ENCODE assay signal across 16 mouse cellular contexts in the genomic region with DNA sequence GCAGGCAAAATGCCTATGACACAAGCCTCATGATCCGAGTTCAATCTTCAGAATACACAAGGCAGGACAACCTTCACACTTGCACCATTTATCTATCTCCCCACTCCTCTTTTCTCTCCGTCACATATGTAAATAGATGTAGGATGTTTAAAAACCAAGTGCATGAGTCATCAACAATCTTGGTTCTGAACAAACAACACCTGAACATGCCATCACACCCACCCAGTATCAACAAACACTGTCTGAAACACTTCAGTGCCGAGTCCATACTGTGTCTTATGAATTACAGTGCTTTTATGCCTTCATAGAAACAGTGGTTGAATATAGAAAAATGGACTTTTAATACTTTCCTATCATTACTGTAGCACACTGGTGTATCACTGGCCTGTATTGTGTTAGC.
"Had no signal": no experiment of that assay in that cellular context is flagged by ENCODE, and none has a peak within 500 bp of the region (broad histone marks: within the 10 kb centered on the region; RNA-seq: fewer than 3 reads in every experiment).

No protein-coding gene starts in this region.

- H3K9me3 ChIP-seq: neural tube, embryonic 12.5 days; neural tube, embryonic 13.5 days; neural tube, embryonic 15.5 days; stomach, embryonic 15.5 days had no signal

- H3K27me3 ChIP-seq: neural tube, embryonic 12.5 days; neural tube, embryonic 13.5 days; neural tube, embryonic 15.5 days; stomach, embryonic 15.5 days had no signal

- H3K4me3 ChIP-seq: neural tube, embryonic 12.5 days; neural tube, embryonic 13.5 days; neural tube, embryonic 15.5 days; stomach, embryonic 15.5 days had no signal

- H3K4me2 ChIP-seq: neural tube, embryonic 12.5 days; neural tube, embryonic 13.5 days; neural tube, embryonic 15.5 days; stomach, embryonic 15.5 days had no signal

- H3K27ac ChIP-seq: neural tube, embryonic 12.5 days; neural tube, embryonic 13.5 days; neural tube, embryonic 15.5 days; stomach, embryonic 15.5 days had no signal

- H3K4me1 ChIP-seq: neural tube, embryonic 12.5 days; neural tube, embryonic 13.5 days; neural tube, embryonic 15.5 days had no signal

- DNase-seq: retina, postnatal 1 day; right cerebral cortex, adult 18-20 months; right cerebral cortex, postnatal 14 days; right cerebral cortex, postnatal 25 days; right cerebral cortex, postnatal 4 days; spleen, adult 18-20 months; thymus, adult 18-20 months; thymus, adult 2 months; thymus, postnatal 14 days; thymus, postnatal 25 days; thymus, postnatal 36 days; thymus, postnatal 4 days had no signal

- H3K9ac ChIP-seq: neural tube, embryonic 12.5 days; neural tube, embryonic 13.5 days; neural tube, embryonic 15.5 days; stomach, embryonic 15.5 days had no signal
